Mouse (Mus musculus) thymus, postnatal 10 days (tissue): Measurements from ENCODE around the gene Col13a1.

Source experiments
- DNase-seq, 2 experiments: peaks; one replicate each; pipeline ENCODE4 v3.0.0; 2021; ENCODE audit warnings: low spot score in 2 of 2

Gene Col13a1

DNA sequence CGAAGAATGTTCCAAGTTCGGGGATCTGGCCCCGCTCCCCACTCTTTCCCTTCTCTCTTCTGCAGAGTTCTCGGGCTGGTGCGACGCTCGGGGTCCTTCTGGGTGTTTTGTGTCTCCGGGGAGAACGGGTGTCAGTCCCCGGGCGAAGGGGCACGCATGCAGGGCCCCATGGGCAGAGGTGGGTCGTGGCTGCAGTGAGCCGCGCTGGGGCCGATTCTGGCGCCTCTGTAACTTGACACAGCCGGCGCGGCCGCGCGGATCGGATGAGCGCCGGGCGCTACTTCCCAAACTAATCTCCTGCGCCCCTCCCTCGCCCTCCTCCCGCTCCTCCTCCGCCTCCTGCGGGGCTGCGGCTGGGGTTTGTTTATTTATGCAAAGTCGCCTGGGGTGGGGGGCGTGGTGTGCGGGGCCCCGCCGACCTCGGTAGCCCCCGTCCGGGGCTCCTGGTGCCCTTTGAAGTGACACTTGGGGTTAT, at the start of gene Col13a1:
Gene Col13a1, minus strand, starts transcription at position 243 of the 475 bp plus-strand sequence.
- DNase-seq, result no peak

DNA sequence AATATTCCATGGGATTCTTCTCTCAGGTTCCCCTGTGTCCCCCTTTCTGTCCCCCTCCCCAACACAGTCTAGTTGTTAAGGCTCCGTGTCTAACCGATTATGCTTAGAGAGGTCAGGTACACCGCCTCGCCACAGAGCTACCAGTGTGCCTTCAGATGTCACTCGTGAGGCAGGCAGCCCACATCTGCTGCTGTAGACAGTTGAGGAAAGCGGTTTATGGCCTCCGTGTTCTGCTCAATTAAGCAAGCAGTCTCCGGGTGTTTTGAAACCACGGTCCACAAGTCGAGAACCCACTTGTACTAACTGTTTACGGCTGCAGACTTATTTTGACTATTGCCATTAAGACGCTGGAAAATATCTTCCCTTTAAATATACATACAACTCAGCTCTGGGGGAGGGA, 48.8 kb upstream of the Col13a1 start:
- DNase-seq, result no peak

DNA sequence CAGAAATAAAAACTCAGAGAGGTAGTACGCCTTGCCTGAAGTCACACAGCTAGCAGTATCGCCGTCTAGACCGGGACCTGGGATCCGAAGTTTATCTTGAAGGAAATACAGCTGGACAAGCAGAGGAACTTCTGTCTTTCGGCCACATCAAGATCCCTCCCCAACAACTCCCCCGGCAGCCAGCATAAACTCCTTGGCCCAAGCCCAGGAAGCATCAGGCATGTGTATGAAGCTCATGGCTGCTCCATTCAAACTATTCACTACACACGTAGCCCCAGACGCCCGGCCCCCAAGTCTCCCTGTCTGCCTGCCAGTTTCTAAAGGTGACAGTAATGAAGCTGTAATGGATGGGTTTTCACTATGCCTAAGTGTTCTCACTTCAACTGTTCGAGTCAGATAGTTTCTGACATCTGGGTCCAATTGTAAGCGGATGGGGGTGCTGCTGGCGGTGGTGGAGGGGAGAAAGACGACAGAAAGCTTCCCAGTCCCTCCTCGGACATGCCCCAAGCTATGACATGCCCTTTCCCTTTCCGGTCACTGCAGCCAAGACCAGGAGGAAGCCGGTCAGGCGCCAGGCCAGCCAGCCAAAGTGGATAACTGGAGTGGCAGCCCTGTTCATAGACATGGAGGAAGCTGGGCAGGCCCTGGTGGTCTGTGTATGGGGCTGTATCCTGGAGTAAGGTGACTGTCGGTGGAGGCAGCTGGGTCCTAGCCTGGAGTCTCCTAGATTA, 45.1 kb upstream of the Col13a1 start:
- DNase-seq, result no peak

DNA sequence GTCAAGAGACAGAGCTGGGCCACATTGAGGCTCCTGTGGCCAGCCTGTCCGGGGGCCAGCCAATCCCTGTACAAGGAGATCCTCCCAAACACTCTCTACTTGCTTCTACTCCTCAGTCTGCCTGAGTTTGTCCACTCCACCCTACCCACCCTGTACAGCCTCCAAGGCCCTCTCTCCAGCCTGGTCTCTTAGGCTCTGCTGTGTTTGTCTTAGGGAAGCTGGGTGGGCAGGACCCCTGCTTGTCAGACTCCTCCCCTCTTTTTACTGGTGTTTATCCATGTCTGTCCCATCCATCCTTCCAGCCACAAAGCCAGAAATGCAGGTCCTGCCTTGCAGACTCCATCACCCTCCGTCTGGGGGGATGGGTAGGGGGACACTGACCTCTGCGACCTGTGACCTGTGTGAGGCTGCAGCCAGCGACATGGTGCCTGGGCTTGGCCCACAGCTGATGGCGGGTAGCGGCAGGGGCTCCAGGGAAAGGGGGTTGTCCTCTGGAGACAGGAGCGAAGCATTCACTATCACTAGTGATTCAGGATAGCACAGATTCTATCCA, 41.2 kb upstream of the Col13a1 start:
- no peak for DNase-seq

DNA sequence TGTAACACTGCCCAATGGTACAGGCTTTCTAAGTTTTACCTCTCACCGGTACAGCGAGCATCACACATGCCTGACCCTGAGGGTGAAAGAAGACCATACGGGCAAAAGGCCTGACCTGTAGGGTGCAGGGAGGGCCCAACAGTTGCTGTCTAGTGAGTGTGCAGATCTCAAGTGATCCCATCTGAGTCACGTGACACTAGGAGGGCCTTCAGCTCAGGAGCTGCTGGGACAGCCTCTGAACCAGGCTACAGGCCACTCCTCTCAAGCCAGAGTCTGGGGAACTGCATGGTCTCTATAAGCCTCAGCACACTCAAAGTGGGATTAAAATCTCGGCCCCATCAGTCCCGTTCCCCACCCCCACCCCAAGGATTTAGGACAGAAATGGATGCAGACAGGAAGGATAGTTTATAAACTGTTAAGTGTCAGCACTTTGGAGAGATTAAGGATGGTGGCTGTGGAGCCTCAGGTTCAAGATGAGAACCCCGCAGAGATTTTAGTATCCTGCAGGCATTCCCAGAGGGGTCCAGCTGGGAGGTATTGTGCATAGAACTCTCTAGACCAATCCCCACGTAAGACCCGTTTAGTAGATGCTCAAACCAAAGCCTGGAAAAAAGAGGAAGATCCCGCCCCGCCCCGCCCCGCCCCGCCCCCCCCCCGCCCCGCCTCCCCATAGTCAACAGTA, 40.6 kb upstream of the Col13a1 start:
- DNase-seq, result no peak

DNA sequence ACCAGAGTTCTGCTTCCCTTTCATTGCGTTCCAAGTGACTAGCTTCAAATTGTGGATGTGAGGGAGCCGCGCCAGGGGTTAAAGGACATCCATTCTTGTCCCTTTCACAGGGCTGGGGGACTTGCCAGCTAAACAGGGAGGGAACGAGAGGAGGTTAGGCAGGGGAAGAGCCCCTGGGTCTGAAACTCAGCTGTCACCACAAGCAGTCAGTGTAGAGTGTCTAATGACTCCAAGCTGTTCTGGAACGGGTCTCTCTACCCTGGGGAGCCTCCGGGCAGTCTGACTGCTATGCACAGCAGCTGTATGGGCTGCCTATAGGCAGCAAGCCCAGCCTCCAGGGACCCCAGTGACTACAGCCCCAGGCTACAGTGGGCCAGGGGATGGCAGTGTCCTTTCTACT, 38.0 kb upstream of the Col13a1 start:
- DNase-seq, result no peak

DNA sequence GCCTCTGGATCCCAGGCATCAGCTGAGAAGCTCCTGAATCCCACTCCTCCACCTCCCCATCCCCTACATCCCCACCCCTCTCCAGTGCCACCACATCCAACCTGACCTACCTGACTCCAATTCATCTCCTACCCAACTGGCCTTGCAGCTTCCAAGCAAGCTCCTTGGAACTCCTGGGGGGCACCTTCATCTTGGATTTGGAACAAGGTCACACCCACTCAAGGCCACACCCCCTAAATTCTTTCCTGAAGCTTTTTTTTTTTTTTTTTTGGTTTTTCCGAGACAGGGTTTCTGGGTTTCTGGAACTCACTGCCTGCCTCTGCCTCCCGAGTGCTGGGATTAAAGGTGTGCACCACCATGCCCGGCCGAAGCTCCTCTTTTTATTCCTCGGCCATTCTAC, 34.3 kb upstream of the Col13a1 start:
- DNase-seq, result no peak

DNA sequence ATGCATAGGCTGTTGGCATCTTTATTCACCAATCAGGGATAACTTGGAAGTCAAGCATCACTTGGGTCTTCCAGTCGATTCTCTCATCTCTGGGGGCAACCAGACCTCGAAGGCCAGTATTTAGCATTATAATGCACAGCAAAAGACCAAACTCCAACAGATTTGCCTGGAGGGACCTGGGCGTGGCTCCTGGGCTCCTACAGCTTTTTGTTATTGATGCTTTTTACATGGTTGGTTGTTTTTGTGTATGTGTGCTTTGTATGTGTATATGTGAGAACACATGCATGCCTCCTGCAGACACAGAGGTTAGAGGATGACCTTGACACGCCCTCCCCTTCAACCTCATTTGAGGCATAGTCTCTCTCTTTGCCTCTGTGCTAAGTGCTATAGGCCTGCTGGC, 33.5 kb upstream of the Col13a1 start:
- no peak for DNase-seq

DNA sequence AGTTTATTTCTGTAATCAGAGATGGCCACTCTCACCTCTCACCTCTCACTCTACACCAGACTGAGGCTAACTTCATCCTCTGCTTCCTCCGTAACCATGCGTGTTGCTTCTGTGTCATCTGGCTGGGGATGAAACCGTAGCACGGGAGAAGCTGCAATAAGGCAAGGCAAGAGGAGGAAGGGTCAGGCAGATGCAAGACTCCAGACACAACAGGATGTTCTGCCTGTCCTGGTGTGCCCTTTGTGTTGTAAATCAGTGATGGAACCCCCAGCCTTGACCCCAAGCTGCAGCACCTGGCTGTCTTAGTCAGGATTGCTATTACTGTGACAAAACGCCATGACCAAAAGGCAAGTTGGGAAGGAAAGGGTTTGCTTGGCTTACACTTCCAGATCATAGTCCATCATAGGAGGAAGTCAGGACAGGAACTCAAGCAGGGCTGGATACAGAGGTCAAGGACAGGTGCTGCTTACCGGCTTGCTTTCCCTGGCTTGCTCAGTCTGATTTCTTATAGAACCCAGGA, 31.1 kb upstream of the Col13a1 start:
- no peak for DNase-seq

DNA sequence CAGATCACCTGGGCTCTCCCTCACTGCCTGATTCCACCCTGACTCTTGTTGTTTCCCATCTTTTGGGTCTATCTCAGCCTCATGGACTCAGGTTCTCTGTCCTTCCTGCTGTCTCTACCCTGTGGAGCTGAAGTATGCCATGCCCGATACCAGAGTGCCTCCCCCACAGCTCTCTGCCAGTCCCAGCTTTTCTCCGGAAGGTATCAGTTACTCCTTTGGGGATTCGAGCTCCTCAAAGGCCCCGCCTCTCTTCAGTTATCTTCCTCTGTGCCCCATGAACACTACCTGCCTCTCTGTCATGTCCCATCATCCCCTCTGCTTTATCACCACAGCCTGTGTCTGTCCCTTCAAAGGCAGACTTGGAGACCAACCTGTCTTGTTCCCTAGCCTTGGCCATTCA, 29.1 kb upstream of the Col13a1 start:
- no peak for DNase-seq

DNA sequence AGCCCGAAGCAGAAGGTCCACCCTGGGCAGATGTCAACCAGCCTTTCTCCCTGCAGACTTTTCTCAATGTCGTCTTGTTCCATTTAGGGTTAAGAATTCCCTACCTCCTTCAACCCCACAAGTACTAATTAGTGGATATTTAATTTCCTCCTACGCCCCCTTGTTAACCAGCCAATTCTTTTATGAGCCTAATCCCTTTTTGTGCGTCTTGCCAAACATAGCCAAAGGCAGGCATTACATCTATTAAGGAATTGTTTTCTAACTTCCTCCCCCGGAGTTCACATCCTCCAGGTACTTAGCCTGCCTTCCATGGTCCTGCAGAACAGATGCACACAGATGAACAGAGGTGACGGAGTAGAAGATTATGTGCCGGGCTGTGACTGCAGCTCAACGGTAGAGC, 27.5 kb upstream of the Col13a1 start:
- DNase-seq, result no peak

DNA sequence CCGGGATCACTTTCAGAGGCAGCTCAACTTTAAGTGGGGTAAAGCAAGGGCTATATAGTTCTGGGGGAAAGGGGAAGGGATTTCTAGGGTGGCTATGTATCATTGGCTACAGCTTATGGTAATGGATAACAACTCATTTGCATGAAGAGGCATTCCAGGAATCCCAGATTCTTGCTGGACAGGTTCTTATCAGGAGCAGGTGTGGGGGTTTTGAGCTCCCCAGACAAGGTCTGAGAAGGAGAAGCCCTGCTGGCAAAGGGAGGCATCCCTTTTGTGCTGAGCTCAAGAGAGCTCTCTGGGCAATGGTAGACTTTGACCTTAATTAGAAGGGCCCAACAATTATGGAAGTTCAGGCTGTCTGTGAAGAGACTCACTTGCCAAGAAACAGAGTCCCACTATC, 21.3 kb upstream of the Col13a1 start:
- no peak for DNase-seq

DNA sequence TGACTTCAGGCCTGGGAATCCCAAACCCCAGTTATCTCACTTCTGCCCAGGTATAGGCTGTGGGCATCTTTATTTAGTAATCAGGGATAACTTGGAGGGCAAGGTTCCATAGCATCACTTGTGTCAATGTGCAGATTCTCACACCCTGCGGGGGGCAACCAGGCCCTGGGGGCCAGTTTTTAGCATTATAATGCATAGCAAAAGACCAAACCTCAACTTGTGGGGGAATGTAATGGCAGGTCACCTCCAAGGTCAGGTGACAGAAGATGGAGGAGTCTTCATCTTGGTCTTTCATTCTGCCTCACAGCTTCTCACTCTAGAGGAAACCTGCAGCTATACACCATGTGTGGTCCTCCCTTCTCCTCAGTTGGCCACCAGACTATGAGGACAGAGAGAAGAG, 20.9 kb upstream of the Col13a1 start:
- no peak for DNase-seq

DNA sequence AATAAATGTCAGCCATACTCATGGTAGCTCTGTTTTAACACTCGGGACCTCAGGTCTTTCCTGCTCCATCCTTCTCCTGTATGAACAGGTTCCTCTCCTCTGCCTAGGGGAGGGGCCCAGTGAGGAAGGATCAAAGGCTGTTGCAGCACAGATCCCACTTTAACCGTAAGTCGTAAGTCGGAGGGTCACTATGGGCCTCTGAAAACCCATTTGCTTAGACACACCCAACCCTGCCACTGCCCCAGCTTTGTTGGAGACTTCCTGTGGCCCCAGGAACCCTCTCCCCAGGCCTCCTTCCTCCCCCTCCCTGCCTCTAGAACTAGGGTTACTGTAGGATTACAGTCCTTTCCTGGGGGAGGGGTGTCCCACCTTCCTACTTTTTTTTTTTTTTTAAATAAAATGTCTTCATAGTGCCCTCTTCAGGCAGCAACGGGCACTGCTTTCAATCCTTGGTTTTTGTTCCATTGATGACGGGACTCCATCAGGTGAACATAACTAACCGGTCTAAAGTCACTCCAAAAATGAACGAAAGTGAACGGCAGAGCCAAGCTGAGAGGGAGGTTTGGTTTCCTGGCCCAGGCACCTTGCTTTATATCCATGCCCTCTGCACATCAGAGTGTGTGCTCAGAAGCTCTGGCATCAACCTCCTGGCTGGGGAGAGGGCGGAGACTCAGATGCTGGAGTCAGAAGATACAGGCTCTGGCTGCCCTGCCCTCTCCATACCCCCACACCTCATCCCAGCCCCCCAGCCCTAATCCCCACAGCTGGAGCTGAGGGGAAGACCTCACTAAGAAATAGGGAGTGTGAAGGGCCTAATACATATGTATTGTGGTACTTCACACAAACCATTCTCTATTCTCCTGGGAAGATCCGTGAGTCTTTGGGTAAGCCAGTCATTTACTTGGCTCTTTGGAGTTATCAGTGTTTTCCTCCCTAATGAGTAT, 12.8 kb upstream of the Col13a1 start:
- no peak for DNase-seq

DNA sequence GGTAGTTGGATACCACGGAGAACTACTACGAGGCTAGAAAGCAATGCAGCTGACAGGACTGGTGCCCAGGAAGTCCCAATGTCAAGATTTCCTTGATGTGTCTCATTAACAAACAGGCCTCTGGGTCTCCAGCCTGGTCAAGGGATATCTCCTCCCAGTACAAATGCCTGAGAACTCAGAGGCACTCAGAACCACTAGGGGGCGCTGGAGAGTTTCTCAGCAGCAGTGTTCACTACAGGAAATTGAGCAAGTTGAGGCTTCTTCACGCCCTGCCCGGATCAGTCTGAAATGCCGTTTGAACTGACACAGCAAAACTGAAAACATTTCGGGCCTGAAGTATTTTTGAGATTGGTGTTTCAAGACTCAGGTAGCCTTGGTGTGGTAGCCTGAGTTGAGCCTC, 1.5 kb upstream of the Col13a1 start:
- DNase-seq, result peak; percentile 64 to 91

DNA sequence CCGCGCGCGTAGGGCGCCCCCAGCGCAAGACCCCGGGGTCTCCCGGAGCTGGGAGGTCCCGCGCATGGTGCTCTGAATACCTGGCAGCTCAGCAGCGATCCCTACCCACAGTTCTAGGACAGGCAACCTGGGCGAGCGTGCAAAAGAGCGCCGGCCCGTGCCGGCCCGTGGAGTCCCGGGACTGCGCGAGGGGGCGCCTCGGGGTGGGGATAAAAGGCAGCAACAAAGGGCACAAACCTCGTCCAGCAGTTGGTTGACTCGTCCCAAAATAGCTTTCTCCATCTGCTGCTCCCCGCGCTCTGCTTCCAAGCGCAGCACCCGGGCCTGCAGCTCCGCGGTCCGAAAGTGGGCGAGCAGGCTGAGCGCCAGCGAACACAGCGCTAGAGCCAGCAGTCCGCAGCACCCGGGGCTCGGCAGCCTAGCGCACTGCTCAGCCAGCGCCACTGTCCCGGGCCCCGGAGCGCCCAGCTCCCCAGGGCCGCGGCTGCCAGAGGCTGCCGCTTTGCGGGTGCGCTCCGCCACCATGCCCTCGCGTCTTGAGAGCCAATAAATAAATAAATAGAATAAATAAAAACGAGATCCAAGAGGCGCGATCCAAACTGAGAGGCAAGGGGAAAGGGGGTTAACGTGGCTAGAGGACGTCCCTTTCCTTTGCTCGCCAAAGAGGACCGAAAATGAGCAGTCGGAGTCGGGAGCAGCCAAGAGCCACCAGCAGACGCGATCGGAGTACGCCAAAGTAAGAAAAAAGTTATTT, 619 bp downstream of the Col13a1 start:
- no peak for DNase-seq

DNA sequence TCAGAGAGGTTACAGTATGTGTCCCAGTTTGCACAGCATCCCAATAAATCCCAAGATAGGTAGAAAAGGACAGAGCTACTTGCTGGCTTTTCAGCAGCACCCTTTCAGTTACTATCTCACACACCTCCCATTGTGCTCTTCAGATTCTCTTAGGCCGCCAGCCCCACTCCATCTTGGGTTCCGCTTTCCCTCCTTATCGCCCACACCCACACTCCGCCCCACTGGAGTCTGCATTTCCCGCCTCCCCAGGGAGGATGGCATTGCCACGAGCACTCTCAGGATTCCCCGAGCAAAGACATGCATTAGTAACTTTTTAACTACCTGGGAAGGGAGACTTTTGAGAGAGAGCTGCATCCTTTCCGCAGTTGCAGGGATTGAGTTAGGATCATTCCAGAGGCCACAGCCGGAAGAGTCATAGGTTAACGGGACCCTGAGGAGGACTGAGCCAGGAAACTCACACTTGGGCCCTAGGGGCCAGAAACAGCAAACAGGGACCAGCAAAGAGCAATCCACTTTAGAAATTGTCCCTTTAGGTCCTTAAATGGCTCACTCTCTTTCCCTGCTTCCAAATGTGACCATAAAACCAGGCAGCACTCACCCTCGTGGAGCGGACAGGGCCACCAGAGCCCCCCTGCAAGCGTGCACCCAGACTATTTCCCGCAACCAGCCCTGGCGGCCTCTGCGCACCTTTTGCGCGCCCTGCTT, 1.4 kb downstream of the Col13a1 start:
- no peak for DNase-seq

DNA sequence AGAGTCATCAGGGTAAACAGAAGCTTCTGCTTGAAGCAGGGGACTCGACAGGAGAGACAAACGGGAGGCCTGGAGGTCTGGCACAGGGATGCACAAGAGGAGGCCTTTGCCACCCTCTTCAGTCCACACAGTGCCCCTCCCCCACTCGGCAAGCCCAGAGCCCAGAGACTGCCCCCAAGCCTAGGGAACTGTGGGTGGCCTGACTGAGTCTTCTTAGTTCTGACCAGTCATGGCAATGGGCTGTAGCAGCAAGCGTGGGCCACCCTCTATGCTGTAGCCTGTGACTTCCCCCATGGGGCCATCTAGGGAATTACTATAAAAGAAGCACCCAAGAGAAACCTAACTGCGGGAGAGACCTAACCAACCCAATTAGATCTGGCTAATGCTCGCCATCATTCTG, 1.9 kb downstream of the Col13a1 start:
- DNase-seq, result no peak

DNA sequence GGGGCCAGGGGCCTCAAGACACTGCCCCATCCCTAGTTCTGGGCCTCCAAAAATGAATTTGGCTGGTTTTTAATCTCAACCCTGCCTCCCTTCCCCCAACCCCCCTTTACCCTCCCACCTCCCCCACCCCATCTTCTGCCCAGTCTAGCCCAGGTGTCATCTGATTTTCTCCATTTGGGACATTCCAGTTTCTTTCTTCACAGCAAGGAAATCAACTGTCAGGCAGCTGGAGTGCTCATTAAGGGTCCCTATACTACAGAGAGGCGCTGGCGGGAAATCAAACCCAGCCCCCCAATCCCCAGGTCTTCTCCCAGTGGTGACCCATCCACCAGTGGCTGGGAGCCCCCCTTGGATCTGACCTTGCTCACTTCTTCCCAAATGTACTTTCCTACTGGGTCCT, 4.3 kb downstream of the Col13a1 start:
- no peak for DNase-seq

DNA sequence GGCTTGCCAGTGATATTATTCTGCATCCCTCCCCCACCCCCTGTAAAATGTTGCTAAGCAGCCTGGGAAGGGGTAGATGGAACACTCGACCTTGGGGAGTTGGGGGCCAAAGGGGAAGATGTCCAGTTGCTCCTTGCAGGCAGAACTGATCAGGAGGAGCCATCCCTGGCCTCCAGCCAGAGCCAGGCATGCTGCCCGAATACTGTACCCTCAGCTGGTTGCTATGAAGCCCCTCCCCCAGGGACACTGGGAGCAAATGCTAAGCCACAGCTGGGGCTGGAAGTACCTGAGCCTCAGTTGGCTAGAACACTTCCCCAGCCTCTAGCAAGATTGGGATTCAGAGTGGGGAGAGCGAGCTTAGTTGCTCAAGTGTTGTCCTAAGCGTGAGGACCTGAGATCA, 6.9 kb downstream of the Col13a1 start:
- DNase-seq, result no peak
